Mouse (Mus musculus) liver, embryonic 16.5 days (tissue): Measurements from ENCODE around the gene Jsrp1. TPM values are rescaled to one million over a fixed set of nuclear protein-coding genes. Genes with fewer than 3 reads are reported as not detected.
"Not testable (repeated sequence)": the region's sequence is repeated elsewhere in the genome, so short reads cannot be mapped to it uniquely, and the experiment has no call there.

Source experiments
- ATAC-seq: fragments of 200-750 bp; cut with Nextera tagmentation; 2 replicates; pipeline ENCODE4 v1.8.0; 2017; ENCODE audit warnings: low read depth, mild to moderate bottlenecking, moderate number of reproducible peaks, moderate library complexity
- H3K27ac ChIP-seq: fragments of 300-500 bp; sonication (generic); 2 replicates; pipeline ENCODE4 v1.5.1; 2014; ENCODE audit warnings: mild to moderate bottlenecking, low read length
- H3K27me3 ChIP-seq: fragments of 300-500 bp; sonication (generic); 2 replicates; pipeline ENCODE4 v1.6.1; 2014; ENCODE audit warnings: low read depth, low read length, mixed read lengths; ENCODE audit not compliant: control insufficient read depth, insufficient read depth
- H3K36me3 ChIP-seq: fragments of 300-500 bp; sonication (generic); 2 replicates; pipeline ENCODE4 v1.6.1; 2014; ENCODE audit warnings: mild to moderate bottlenecking; ENCODE audit not compliant: control insufficient read depth, insufficient read depth
- H3K4me1 ChIP-seq: fragments of 300-500 bp; sonication (generic); 2 replicates; pipeline ENCODE4 v1.6.1; 2014; ENCODE audit warnings: low read depth, low read length, mixed read lengths; ENCODE audit not compliant: control insufficient read depth
- H3K4me2 ChIP-seq: fragments of 300-500 bp; sonication (generic); 2 replicates; pipeline ENCODE4 v1.6.1; 2014; ENCODE audit warnings: low read depth, low read length, mixed read lengths
- H3K4me3 ChIP-seq: fragments of 300-500 bp; sonication (generic); 2 replicates; pipeline ENCODE4 v1.5.1; 2014; ENCODE audit warnings: low read depth, mild to moderate bottlenecking, low read length
- H3K9ac ChIP-seq: fragments of 300-500 bp; sonication (generic); 2 replicates; pipeline ENCODE4 v1.6.1; 2014; ENCODE audit warnings: low read depth, low read length
- H3K9me3 ChIP-seq: fragments of 300-500 bp; sonication (generic); replicated peaks from 2 replicates; pipeline ENCODE4 v1.6.1; 2016; ENCODE audit warnings: low read length; ENCODE audit not compliant: control insufficient read depth
- WGBS: fragments of 180-500 bp; shearing (Covaris S2); extraction: QIAGEN DNeasy Blood & Tissue Kit; methylation state at CpG from one replicate; pipeline ENCODE4 v1.1.7; 2014; ENCODE audit not compliant: insufficient replicate concordance; 5-methylcytosine and 5-hydroxymethylcytosine counted together
- polyA plus RNA-seq: library from polyadenylated mRNA; unstranded; fragments of >200 nt; fragmentation: Nextera tagmentation; extraction: Ambion mirVana; gene quantifications from 2 replicates; pipeline ENCODE4 v1.2.1, GENCODE M21; 2015

The Jsrp1 gene
- polyA plus RNA-seq, 1 experiment from 2014 or later = 1.2 TPM

- no peak for ATAC-seq
Measured at GRCm38 (mm10) chr10:80838346-80838912, 25.1 kb upstream of the Jsrp1 start.

GRCm38 (mm10) chr10:80837827-80838226, 24.5 kb upstream of the Jsrp1 start:
- ATAC-seq = no peak
- peaks cover 69% of the 10 kb centered on the region for H3K27me3 ChIP-seq
- H3K9ac ChIP-seq = no peak overlapping the region
- H3K9me3 ChIP-seq = no peaks in the 10 kb centered on the region
- H3K4me3 ChIP-seq = no peak overlapping the region
- H3K27ac ChIP-seq = no peak overlapping the region
- peaks cover 4% of the 10 kb centered on the region; the same call in 1 of the 2 replicates for H3K4me1 ChIP-seq
- WGBS = 25% methylated on average over 2 of the region's 2 CpGs
- H3K36me3 ChIP-seq = no peaks in the 10 kb centered on the region
- H3K4me2 ChIP-seq = no peak overlapping the region

More at GRCm38 (mm10) chr10:80838346-80838912, 25.1 kb upstream of the Jsrp1 start:
- no peak overlapping the region for H3K27ac ChIP-seq
- WGBS = 46% methylated on average over 2 of the region's 2 CpGs
- H3K9me3 ChIP-seq = no peaks in the 10 kb centered on the region
- no peaks in the 10 kb centered on the region for H3K36me3 ChIP-seq
- H3K9ac ChIP-seq = no peak overlapping the region
- H3K4me1 ChIP-seq = peaks cover 4% of the 10 kb centered on the region; the same call in 1 of the 2 replicates
- peaks cover 73% of the 10 kb centered on the region for H3K27me3 ChIP-seq
- H3K4me3 ChIP-seq = no peak overlapping the region
- no peak overlapping the region for H3K4me2 ChIP-seq

GRCm38 (mm10) chr10:80836949-80837379, 23.7 kb upstream of the Jsrp1 start:
- ATAC-seq = no peak
- Histone ChIP-seq H3K27me3 (peaks cover 60% of the 10 kb centered on the region), H3K4me3 (no peak overlapping the region), H3K4me1 (peaks cover 4% of the 10 kb centered on the region; the same call in 1 of the 2 replicates), H3K4me2 (no peak overlapping the region), H3K36me3 (no peaks in the 10 kb centered on the region), H3K27ac (no peak overlapping the region), H3K9me3 (no peaks in the 10 kb centered on the region), H3K9ac (no peak overlapping the region)
- 41% methylated on average over 7 of the region's 7 CpGs for WGBS

- no peak for ATAC-seq
- Histone ChIP-seq H3K4me3 (no peak overlapping the region), H3K9me3 (no peaks in the 10 kb centered on the region), H3K4me2 (no peak overlapping the region), H3K4me1 (peaks cover 16% of the 10 kb centered on the region), H3K9ac (no peak overlapping the region), H3K27me3 (peaks cover 50% of the 10 kb centered on the region), H3K27ac (no peak overlapping the region), H3K36me3 (no peaks in the 10 kb centered on the region; the same call in 1 of the 2 replicates)
- WGBS = 61% methylated on average over 30 of the region's 30 CpGs
Measured at GRCm38 (mm10) chr10:80835617-80836016, 22.3 kb upstream of the Jsrp1 start.

GRCm38 (mm10) chr10:80832818-80833217, 19.5 kb upstream of the Jsrp1 start:
- Histone ChIP-seq H3K4me2 (no peak overlapping the region), H3K27ac (no peak overlapping the region), H3K4me1 (peaks cover 38% of the 10 kb centered on the region), H3K9ac (no peak overlapping the region), H3K9me3 (no peaks in the 10 kb centered on the region), H3K4me3 (no peak overlapping the region), H3K27me3 (peaks cover 45% of the 10 kb centered on the region), H3K36me3 (peaks cover 19% of the 10 kb centered on the region)
- 60% methylated on average over 7 of the region's 7 CpGs for WGBS
- no peak for ATAC-seq

- WGBS = 3% methylated on average over 9 of the region's 9 CpGs
- Histone ChIP-seq H3K4me1 (peaks cover 38% of the 10 kb centered on the region), H3K27me3 (peaks cover 29% of the 10 kb centered on the region), H3K9ac (peak overlapping the region; percentile 3; the same call in 1 of the 2 replicates), H3K4me2 (peak overlapping the region; percentile 10; the same call in 1 of the 2 replicates), H3K9me3 (no peaks in the 10 kb centered on the region), H3K27ac (peak overlapping the region; percentile 61), H3K36me3 (peaks cover 19% of the 10 kb centered on the region), H3K4me3 (no peak overlapping the region)
- ATAC-seq = peak; percentile 7; the same call in 1 of the 2 replicates
Measured at GRCm38 (mm10) chr10:80831136-80831535, 17.8 kb upstream of the Jsrp1 start.

- 48% methylated on average over 1 of the region's 1 CpGs for WGBS
- Histone ChIP-seq H3K4me3 (no peak overlapping the region), H3K9ac (no peak overlapping the region), H3K27ac (peak overlapping the region; percentile 61), H3K36me3 (peaks cover 19% of the 10 kb centered on the region), H3K9me3 (no peaks in the 10 kb centered on the region), H3K27me3 (peaks cover 14% of the 10 kb centered on the region), H3K4me2 (no peak overlapping the region), H3K4me1 (peaks cover 49% of the 10 kb centered on the region)
- no peak for ATAC-seq
Measured at GRCm38 (mm10) chr10:80829359-80830278, 16.3 kb upstream of the Jsrp1 start.

GRCm38 (mm10) chr10:80828587-80828986, 15.3 kb upstream of the Jsrp1 start:
- not testable (repeated sequence) for H3K9me3 ChIP-seq, H3K27ac ChIP-seq, H3K27me3 ChIP-seq, H3K9ac ChIP-seq, ATAC-seq
- 0 out of 2 replicates have a peak overlapping the region, but pooled peaks have one; percentile 86 for H3K4me2 ChIP-seq
- H3K4me1 ChIP-seq = peaks cover 58% of the 10 kb centered on the region
- peak overlapping the region; percentile 75 for H3K4me3 ChIP-seq
- 85% methylated on average over 7 of the region's 9 CpGs for WGBS
- H3K36me3 ChIP-seq = peaks cover 19% of the 10 kb centered on the region
